Comparison of ENCODE assay signal across 8 mouse cellular contexts in genomic region chr7:25618865-25619721, GRCm38 (mm10). TPM values are rescaled to one million over a fixed set of nuclear protein-coding genes. Genes with fewer than 3 reads are reported as not detected.
DNase-seq lines count a peak whose midpoint lies in the region; ATAC-seq and TF ChIP-seq lines count a peak whose summit lies in the region.

TSS of gene Dmac2 (plus strand) at chr7:25619414.

- peak; percentile 81; the same call in 1 of the 2 replicates for TF ChIP-seq EP300 in heart, adult 2 months (IDR thresholded peaks at IDR 0.05; ENCODE audit: insufficient read depth, low read depth, low read length)

- peak; percentile 96 for ATAC-seq in embryonic facial prominence, embryonic 14.5 days (ENCODE audit: low read depth)
- ATAC-seq in limb, embryonic 13.5 days (ENCODE audit: low FRiP score, low read depth) = peak; percentile 94
- peak; percentile 95 for ATAC-seq in midbrain, embryonic 16.5 days

- intact Hi-C loops in heart, adult 2 months (cut with DNase I) = loop anchor here (2.0 to 5.0 kb wide), 2 partner anchors 38 to 397 kb away; partner anchors contain the start of genes Dedd2 and Zfp526

- peaks cover 20% of the 10 kb centered on the region; the same call in 1 of the 2 replicates for H3K36me3 ChIP-seq in embryonic facial prominence, embryonic 14.5 days (ENCODE audit: control insufficient read depth, insufficient read depth, low read length)
- H3K36me3 ChIP-seq in heart, adult 2 months (ENCODE audit: control insufficient read depth, insufficient read depth, low read length) = no peaks in the 10 kb centered on the region
- peaks cover 28% of the 10 kb centered on the region for H3K36me3 ChIP-seq in limb, embryonic 13.5 days
- no peaks in the 10 kb centered on the region; the same call in none of the 2 replicates for H3K36me3 ChIP-seq in midbrain, embryonic 16.5 days (ENCODE audit: control insufficient read depth, insufficient read depth, low read length)

- H3K4me2 ChIP-seq in embryonic facial prominence, embryonic 14.5 days (ENCODE audit: low read depth, low read length) = peak within 1 kb of the TSS; percentile 76
- H3K4me2 ChIP-seq in limb, embryonic 13.5 days (replicated peaks) = peak within 1 kb of the TSS; percentile 72
- peak within 1 kb of the TSS; percentile 71 for H3K4me2 ChIP-seq in midbrain, embryonic 16.5 days (ENCODE audit: low read length)

- peaks cover 4% of the 10 kb centered on the region for H3K4me1 ChIP-seq in embryonic facial prominence, embryonic 14.5 days (ENCODE audit: control insufficient read depth, insufficient read depth, low read length)
- peaks cover 1% of the 10 kb centered on the region; the same call in 1 of the 2 replicates for H3K4me1 ChIP-seq in heart, adult 2 months (ENCODE audit: control insufficient read depth, insufficient read depth, low read length)
- H3K4me1 ChIP-seq in limb, embryonic 13.5 days = peaks cover 7% of the 10 kb centered on the region
- H3K4me1 ChIP-seq in midbrain, embryonic 16.5 days (ENCODE audit: control insufficient read depth, insufficient read depth, low read length) = peaks cover 6% of the 10 kb centered on the region

- DNase-seq in 3T3-L1 (ENCODE audit: low read depth, low spot score) = peak; percentile 88
- DNase-seq in adrenal gland, postnatal 4 days (ENCODE audit: low spot score in 2 of 2) = peak; percentile 76 to 86
- peak; percentile 97 for DNase-seq in embryonic facial prominence, embryonic 14.5 days (ENCODE audit: low spot score)
- DNase-seq in heart, adult 2 months = peak; percentile 94
- peak; percentile 95 to 97 for DNase-seq in kidney, adult 8-10 months
- DNase-seq in spleen, postnatal 10 days (ENCODE audit: low spot score in 2 of 2) = peak; percentile 78 to 94

- no peak for TF ChIP-seq CTCF in heart, adult 2 months (IDR thresholded peaks at IDR 0.05)

- H3K9me3 ChIP-seq in embryonic facial prominence, embryonic 14.5 days (ENCODE audit: control insufficient read depth, low read length) = no peaks in the 10 kb centered on the region
- no peaks in the 10 kb centered on the region for H3K9me3 ChIP-seq in limb, embryonic 13.5 days
- no peaks in the 10 kb centered on the region for H3K9me3 ChIP-seq in midbrain, embryonic 16.5 days (replicated peaks; ENCODE audit: control insufficient read depth, low read length, poor library complexity, severe bottlenecking)

- peak; percentile 88 for TF ChIP-seq POLR2A in heart, adult 2 months (IDR thresholded peaks at IDR 0.05; ENCODE audit: insufficient read depth, low read depth, low read length)

- peak within 1 kb of the TSS; percentile 65 for H3K4me3 ChIP-seq in embryonic facial prominence, embryonic 14.5 days (ENCODE audit: low read depth, low read length)
- H3K4me3 ChIP-seq in heart, adult 2 months = peak within 1 kb of the TSS; percentile 72
- H3K4me3 ChIP-seq in limb, embryonic 13.5 days = peak within 1 kb of the TSS; percentile 71
- H3K4me3 ChIP-seq in midbrain, embryonic 16.5 days (ENCODE audit: low read depth, low read length) = peak within 1 kb of the TSS; percentile 58

- H3K79me2 ChIP-seq in heart, adult 2 months (replicated peaks; ENCODE audit: control insufficient read depth, insufficient read depth, low read length) = no peaks in the 10 kb centered on the region

- no peak within 1 kb of the TSS; the same call in 1 of the 2 replicates for H3K27ac ChIP-seq in embryonic facial prominence, embryonic 14.5 days (replicated peaks; ENCODE audit: low read depth, low read length)
- H3K27ac ChIP-seq in heart, adult 2 months = peak within 1 kb of the TSS; percentile 96
- no peak within 1 kb of the TSS for H3K27ac ChIP-seq in limb, embryonic 13.5 days
- peak within 1 kb of the TSS; percentile 68; the same call in 1 of the 2 replicates for H3K27ac ChIP-seq in midbrain, embryonic 16.5 days (ENCODE audit: low read length)

- peak within 1 kb of the TSS; percentile 65 for H3K9ac ChIP-seq in embryonic facial prominence, embryonic 14.5 days (ENCODE audit: low read depth, low read length)
- peak within 1 kb of the TSS; percentile 41 for H3K9ac ChIP-seq in heart, adult 2 months (ENCODE audit: low read depth, low read length)
- H3K9ac ChIP-seq in limb, embryonic 13.5 days = peak within 1 kb of the TSS; percentile 68
- H3K9ac ChIP-seq in midbrain, embryonic 16.5 days (ENCODE audit: low read depth, low read length) = peak within 1 kb of the TSS; percentile 68

- WGBS in embryonic facial prominence, embryonic 14.5 days = under 1% methylated on average over 52 of the region's 53 CpGs
- WGBS in heart, adult 2 months = 1% methylated on average over 53 of the region's 53 CpGs
- 2% methylated on average over 53 of the region's 53 CpGs for WGBS in limb, embryonic 13.5 days
- WGBS in midbrain, embryonic 16.5 days = under 1% methylated on average over 53 of the region's 53 CpGs

- no peaks in the 10 kb centered on the region for H3K27me3 ChIP-seq in embryonic facial prominence, embryonic 14.5 days (replicated peaks; ENCODE audit: control insufficient read depth, insufficient read depth, low read length)
- no peaks in the 10 kb centered on the region for H3K27me3 ChIP-seq in heart, adult 2 months (ENCODE audit: control insufficient read depth, insufficient read depth, low read length)
- H3K27me3 ChIP-seq in limb, embryonic 13.5 days = no peaks in the 10 kb centered on the region
- H3K27me3 ChIP-seq in midbrain, embryonic 16.5 days (ENCODE audit: control insufficient read depth, insufficient read depth, low read depth, low read length) = no peaks in the 10 kb centered on the region

RNA-seq across cellular contexts. Expression of gene Dmac2, which starts in this region (rescaled TPM):
- total RNA-seq in adrenal gland, postnatal 4 days (2021) = 10 to 100 TPM; 34.3 to 34.5 TPM
- 27.9 and 30.3 TPM in 2 replicates for polyA plus RNA-seq in embryonic facial prominence, embryonic 14.5 days (2014; fragmentation: Nextera tagmentation; extraction: Ambion mirVana)
- 10 to 100 TPM; 52.2 to 61.8 TPM for total RNA-seq in heart, adult 2 months (2021)
- polyA plus RNA-seq in heart, adult 2 months (2012; rRNA removed) = 83.8 and 85.2 TPM in 2 replicates
- polyA plus RNA-seq in limb, embryonic 13.5 days (2015; fragmentation: Nextera tagmentation; extraction: Ambion mirVana) = 37.3 and 39.6 TPM in 2 replicates
- 44.5 and 48.7 TPM in 2 replicates for polyA plus RNA-seq in midbrain, embryonic 16.5 days (2015; fragmentation: Nextera tagmentation; extraction: Ambion mirVana)

Comparison
In these comparisons a context has a peak if more than half of its experiments do, and no peak if none do; other contexts are left out.
1. H3K27ac ChIP-seq: peak in heart, adult 2 months (single experiment) and midbrain, embryonic 16.5 days (single experiment); none in embryonic facial prominence, embryonic 14.5 days (single experiment) and limb, embryonic 13.5 days (single experiment).
2. Peak in every context shown above with its lines, with median percentiles within 50 percentile points of each other: DNase-seq, ATAC-seq, H3K4me2 ChIP-seq, H3K4me3 ChIP-seq and H3K9ac ChIP-seq.